Mouse (Mus musculus): ENCODE measurements around the gene Lmcd1. TPM values are rescaled to one million over a fixed set of nuclear protein-coding genes. Genes with fewer than 3 reads are reported as not detected.
"Not testable (repeated sequence)": the region's sequence is repeated elsewhere in the genome, so short reads cannot be mapped to it uniquely, and the experiment has no call there.

Gene Lmcd1
- polyA plus RNA-seq (2014; fragmentation: Nextera tagmentation; extraction: Ambion mirVana) = 11.1 and 11.7 TPM in 2 replicates

DNA sequence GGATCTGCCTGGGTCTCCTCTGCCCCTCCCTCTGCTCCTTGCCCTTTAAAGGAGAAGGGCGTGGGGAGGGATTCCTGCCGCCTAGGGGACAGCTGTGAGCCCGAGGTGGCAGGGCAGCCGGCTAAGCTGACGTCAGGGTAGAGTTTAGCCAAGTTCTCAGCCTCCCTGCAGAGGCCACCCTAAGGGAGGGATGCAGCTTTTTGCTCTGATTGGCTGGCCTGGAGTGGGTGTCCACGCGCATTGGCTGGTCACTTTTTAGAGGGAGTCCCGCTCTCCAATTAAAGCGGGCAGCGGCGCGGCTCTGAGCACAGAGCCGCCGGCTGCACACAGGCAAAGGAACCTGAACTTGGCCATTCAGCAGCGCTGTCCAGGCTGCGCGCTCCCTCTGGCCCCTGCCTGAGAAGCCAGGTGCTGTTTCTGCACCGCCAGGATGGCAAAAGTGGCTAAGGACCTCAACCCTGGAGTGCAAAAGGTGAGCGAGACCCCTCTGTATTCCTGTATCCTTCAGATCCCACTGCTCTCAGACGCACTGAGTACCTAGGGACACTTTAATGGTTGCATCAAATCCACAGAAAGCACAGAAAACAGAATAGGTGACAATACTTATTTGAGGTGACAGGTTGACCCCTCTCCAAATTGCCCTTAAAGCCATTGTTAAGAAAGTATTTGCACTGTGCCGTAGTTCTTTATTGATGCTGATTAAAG is at the start of gene Lmcd1:
TSS of gene Lmcd1 (plus strand) at position 258 of the 705 bp plus-strand sequence.
- Histone ChIP-seq H3K4me2 (ENCODE audit: low read depth, low read length) (peak within 1 kb of the TSS; percentile 59), H3K9me3 (ENCODE audit: control insufficient read depth, low read length) (no peaks in the 10 kb centered on the region), H3K36me3 (ENCODE audit: control insufficient read depth, insufficient read depth, low read length) (no peaks in the 10 kb centered on the region), H3K4me1 (ENCODE audit: control insufficient read depth, insufficient read depth, low read length) (peaks cover 7% of the 10 kb centered on the region; the same call in 1 of the 2 replicates), H3K27ac (ENCODE audit: low read depth, low read length) (peak within 1 kb of the TSS; percentile 58; the same call in 1 of the 2 replicates), H3K4me3 (ENCODE audit: low read depth, low read length) (peak within 1 kb of the TSS; percentile 26), H3K9ac (replicated peaks; ENCODE audit: low read depth, low read length) (no peak within 1 kb of the TSS), H3K27me3 (ENCODE audit: control insufficient read depth, insufficient read depth, low read length) (no peaks in the 10 kb centered on the region)
- ATAC-seq (ENCODE audit: low read depth) = peak; percentile 94
- WGBS = 1% methylated on average over 21 of the region's 21 CpGs

DNA sequence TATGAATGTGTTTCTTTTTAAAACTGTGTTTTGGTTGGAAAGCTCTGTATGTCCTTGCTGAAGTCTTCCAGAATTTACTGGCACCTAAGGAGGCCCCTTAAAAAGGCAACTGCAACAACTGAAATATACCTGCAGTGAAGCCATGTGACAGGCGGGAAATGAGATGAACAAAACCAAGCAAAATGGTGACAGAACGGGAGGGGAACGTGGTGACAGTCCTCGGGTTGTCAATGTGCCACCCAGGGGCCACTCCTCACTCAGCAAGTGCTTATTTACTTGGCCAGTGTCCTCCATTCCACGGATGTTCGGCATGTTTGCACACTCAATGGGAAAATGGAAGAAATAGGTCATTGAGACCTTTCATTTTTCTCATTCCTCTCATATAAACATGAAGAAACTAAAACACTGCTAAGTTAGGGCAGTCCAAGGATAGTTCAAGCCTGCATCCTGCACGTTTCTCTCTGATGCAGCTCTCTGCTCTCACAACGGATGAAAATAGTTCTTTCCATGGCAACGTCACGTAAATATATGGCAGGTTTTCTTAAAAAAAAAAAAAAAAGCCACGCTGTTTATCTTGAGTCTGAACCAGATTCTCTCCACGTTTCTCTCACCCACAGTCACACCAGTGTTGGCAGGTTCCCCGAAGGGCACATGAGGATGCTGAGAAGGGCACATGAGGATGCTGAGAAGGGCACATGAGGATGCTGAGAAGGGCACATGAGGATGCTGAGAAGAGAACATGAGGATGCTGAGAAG is 49.5 kb upstream of the Lmcd1 start:
- H3K27me3 ChIP-seq (ENCODE audit: control insufficient read depth, insufficient read depth, low read length) = no peaks in the 10 kb centered on the region
- no peak overlapping the region for H3K4me3 ChIP-seq (ENCODE audit: low read depth, low read length)
- no peaks in the 10 kb centered on the region for H3K36me3 ChIP-seq (ENCODE audit: control insufficient read depth, insufficient read depth, low read length)
- ATAC-seq (ENCODE audit: low read depth) = no peak
- WGBS = 83% methylated on average over 13 of the region's 13 CpGs
- no peaks in the 10 kb centered on the region for H3K9me3 ChIP-seq (ENCODE audit: control insufficient read depth, low read length)
- H3K27ac ChIP-seq (ENCODE audit: low read depth, low read length) = no peak overlapping the region
- no peak overlapping the region for H3K9ac ChIP-seq (replicated peaks; ENCODE audit: low read depth, low read length)
- H3K4me2 ChIP-seq (ENCODE audit: low read depth, low read length) = no peak overlapping the region
- no peaks in the 10 kb centered on the region for H3K4me1 ChIP-seq (ENCODE audit: control insufficient read depth, insufficient read depth, low read length)

DNA sequence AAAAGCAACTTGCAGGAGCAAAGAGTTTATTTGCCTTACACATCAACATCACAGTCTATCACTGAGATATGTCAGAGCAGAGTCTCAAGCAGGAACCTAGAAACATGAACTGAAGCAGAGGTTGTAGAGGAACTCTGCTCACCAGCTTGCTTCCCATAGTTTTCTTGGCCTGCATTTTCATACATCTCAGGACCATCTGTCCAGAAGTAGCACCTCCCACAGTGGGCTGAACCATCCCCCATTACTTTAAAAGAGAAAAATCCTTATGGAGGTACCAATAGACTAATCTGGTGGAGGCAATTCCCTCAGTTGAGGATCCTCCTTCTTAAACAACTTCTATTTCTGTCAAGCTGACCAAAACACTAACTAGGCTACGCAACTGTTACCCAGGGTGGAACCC is 36.8 kb upstream of the Lmcd1 start:
- ATAC-seq (ENCODE audit: low read depth) = no peak
- Histone ChIP-seq H3K4me1 (ENCODE audit: control insufficient read depth, insufficient read depth, low read length) (no peaks in the 10 kb centered on the region), H3K4me3 (ENCODE audit: low read depth, low read length) (no peak overlapping the region), H3K9me3 (ENCODE audit: control insufficient read depth, low read length) (no peaks in the 10 kb centered on the region), H3K4me2 (ENCODE audit: low read depth, low read length) (no peak overlapping the region), H3K36me3 (ENCODE audit: control insufficient read depth, insufficient read depth, low read length) (no peaks in the 10 kb centered on the region), H3K27me3 (ENCODE audit: control insufficient read depth, insufficient read depth, low read length) (no peaks in the 10 kb centered on the region), H3K9ac (replicated peaks; ENCODE audit: low read depth, low read length) (no peak overlapping the region), H3K27ac (ENCODE audit: low read depth, low read length) (no peak overlapping the region)
- 93% methylated on average over 1 of the region's 1 CpGs for WGBS

DNA sequence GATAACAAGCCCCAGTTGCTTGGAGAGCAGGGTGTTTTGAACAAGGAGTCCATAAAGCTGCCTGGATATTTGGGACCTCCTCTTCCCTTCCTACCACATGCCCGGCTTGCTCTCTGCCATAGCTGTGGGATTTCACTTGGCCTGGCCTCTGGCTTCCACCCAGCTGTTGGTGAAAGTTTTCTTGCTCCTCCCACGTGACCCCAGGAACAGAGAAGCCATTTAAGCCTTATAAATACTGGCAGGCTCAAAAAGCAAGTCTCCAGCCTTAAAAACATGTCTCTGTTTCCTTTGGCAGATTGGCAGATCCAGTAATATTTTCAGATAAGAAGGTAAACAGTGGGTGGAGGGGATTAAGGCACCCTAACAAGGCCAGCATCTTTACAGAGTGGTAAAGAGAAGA is 31.3 kb upstream of the Lmcd1 start:
- no peaks in the 10 kb centered on the region for H3K27me3 ChIP-seq (ENCODE audit: control insufficient read depth, insufficient read depth, low read length)
- no peak for ATAC-seq (ENCODE audit: low read depth)
- H3K4me2 ChIP-seq (ENCODE audit: low read depth, low read length) = no peak overlapping the region
- no peaks in the 10 kb centered on the region for H3K4me1 ChIP-seq (ENCODE audit: control insufficient read depth, insufficient read depth, low read length)
- no peaks in the 10 kb centered on the region for H3K9me3 ChIP-seq (ENCODE audit: control insufficient read depth, low read length)
- WGBS = 57% methylated on average over 2 of the region's 2 CpGs
- no peak overlapping the region for H3K9ac ChIP-seq (replicated peaks; ENCODE audit: low read depth, low read length)
- no peaks in the 10 kb centered on the region for H3K36me3 ChIP-seq (ENCODE audit: control insufficient read depth, insufficient read depth, low read length)
- H3K4me3 ChIP-seq (ENCODE audit: low read depth, low read length) = no peak overlapping the region
- no peak overlapping the region for H3K27ac ChIP-seq (ENCODE audit: low read depth, low read length)

DNA sequence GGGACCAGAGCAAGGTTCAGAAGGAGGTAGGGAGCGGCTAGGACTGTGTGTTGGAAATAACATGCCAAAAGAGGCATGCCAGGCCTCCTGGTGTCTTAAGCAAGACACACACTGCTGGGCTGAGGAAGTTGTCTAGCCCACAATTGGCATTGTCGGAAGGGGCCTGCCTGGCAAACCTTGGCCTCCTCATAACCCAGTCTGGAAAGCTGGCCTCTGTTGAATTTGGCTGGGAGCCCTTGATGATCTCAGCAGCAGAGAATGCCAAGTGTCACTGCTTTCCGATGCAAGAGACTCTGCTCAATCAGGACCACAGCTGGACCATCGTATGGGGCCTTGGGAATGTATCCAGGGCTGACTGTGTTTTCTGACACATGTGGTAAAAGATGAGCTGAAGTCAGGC is 27.9 kb upstream of the Lmcd1 start:
- peak; percentile 31; the same call in 1 of the 2 replicates for ATAC-seq (ENCODE audit: low read depth)
- H3K27me3 ChIP-seq (ENCODE audit: control insufficient read depth, insufficient read depth, low read length) = no peaks in the 10 kb centered on the region
- H3K27ac ChIP-seq (ENCODE audit: low read depth, low read length) = no peak overlapping the region
- no peaks in the 10 kb centered on the region for H3K9me3 ChIP-seq (ENCODE audit: control insufficient read depth, low read length)
- H3K9ac ChIP-seq (replicated peaks; ENCODE audit: low read depth, low read length) = no peak overlapping the region
- 59% methylated on average over 4 of the region's 4 CpGs for WGBS
- H3K4me2 ChIP-seq (ENCODE audit: low read depth, low read length) = no peak overlapping the region
- no peaks in the 10 kb centered on the region for H3K36me3 ChIP-seq (ENCODE audit: control insufficient read depth, insufficient read depth, low read length)
- no peak overlapping the region for H3K4me3 ChIP-seq (ENCODE audit: low read depth, low read length)
- no peaks in the 10 kb centered on the region for H3K4me1 ChIP-seq (ENCODE audit: control insufficient read depth, insufficient read depth, low read length)

DNA sequence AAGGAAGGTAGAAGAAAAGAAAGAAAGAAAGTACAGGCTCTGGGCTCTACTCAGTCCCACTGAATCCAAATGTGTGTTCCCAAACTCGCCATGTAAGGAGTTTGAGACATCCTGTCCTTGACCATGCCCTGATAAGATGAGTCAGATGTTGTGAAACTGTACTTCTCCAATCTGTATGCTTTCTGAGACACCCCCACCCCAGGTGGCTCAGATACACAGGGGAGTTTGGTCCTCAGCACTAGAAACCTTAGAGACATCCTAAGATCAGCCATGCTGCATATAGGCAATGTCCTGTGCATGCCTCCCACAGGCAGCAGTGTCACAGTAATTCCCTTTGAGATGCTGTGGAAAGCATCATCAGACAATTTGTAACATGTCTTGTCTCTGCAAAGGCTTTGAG is 26.9 kb upstream of the Lmcd1 start:
- no peak overlapping the region for H3K4me2 ChIP-seq (ENCODE audit: low read depth, low read length)
- WGBS = 85% methylated on average over 1 of the region's 1 CpGs

DNA sequence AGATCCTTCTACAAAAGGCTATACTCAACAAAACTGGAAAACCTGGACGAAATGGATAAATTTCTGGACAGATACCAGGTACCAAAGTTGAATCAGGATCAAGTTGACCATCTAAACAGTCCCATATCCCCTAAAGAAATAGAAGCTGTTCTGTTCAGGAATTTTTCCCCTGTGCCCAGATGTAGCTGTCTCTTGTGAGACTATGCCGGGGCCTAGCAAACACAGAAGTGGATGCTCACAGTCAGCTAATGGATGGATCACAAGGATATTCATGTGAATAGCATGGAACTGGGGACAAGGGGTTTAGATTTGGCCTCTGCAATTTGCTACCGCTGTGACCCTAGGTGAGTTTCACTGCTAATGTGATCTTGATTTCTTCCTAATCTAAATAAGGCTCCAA is 19.6 kb upstream of the Lmcd1 start:
- H3K4me3 ChIP-seq (ENCODE audit: low read depth, low read length); H3K27me3 ChIP-seq (ENCODE audit: control insufficient read depth, insufficient read depth, low read length); H3K36me3 ChIP-seq (ENCODE audit: control insufficient read depth, insufficient read depth, low read length); H3K27ac ChIP-seq (ENCODE audit: low read depth, low read length); H3K9ac ChIP-seq (replicated peaks; ENCODE audit: low read depth, low read length); H3K4me2 ChIP-seq (ENCODE audit: low read depth, low read length); ATAC-seq (ENCODE audit: low read depth); H3K4me1 ChIP-seq (ENCODE audit: control insufficient read depth, insufficient read depth, low read length); H3K9me3 ChIP-seq (ENCODE audit: control insufficient read depth, low read length): not testable (repeated sequence)
- 95% methylated on average over 2 of the region's 3 CpGs for WGBS

More for the DNA sequence above, 26.9 kb upstream of the Lmcd1 start:
- no peak overlapping the region for H3K9ac ChIP-seq (replicated peaks; ENCODE audit: low read depth, low read length)
- no peak for ATAC-seq (ENCODE audit: low read depth)
- H3K27ac ChIP-seq (ENCODE audit: low read depth, low read length) = no peak overlapping the region
- H3K4me3 ChIP-seq (ENCODE audit: low read depth, low read length) = no peak overlapping the region
- no peaks in the 10 kb centered on the region for H3K27me3 ChIP-seq (ENCODE audit: control insufficient read depth, insufficient read depth, low read length)
- no peaks in the 10 kb centered on the region for H3K4me1 ChIP-seq (ENCODE audit: control insufficient read depth, insufficient read depth, low read length)
- H3K9me3 ChIP-seq (ENCODE audit: control insufficient read depth, low read length) = no peaks in the 10 kb centered on the region
- H3K36me3 ChIP-seq (ENCODE audit: control insufficient read depth, insufficient read depth, low read length) = no peaks in the 10 kb centered on the region

DNA sequence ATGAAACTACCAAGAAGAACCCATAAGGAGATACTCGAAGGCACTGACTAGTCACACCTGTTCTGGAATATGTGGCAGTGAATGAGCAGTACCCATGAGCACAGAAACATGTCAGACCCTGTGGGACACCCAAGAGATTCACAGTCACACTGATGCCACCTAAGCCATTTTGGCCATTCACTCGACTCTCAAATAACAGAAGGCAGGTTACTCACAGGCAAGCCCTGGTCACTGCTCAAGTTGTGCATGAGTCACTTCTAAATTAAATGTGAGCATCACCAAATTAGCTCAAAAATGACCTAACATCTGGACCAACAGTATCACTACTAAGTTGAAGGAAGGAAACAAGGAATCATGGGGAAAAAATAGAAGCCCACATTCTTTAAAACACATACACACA is 18.6 kb upstream of the Lmcd1 start:
- ATAC-seq (ENCODE audit: low read depth) = no peak
- Histone ChIP-seq H3K27me3 (ENCODE audit: control insufficient read depth, insufficient read depth, low read length) (no peaks in the 10 kb centered on the region), H3K9me3 (ENCODE audit: control insufficient read depth, low read length) (no peaks in the 10 kb centered on the region), H3K36me3 (ENCODE audit: control insufficient read depth, insufficient read depth, low read length) (no peaks in the 10 kb centered on the region), H3K4me2 (ENCODE audit: low read depth, low read length) (no peak overlapping the region), H3K4me3 (ENCODE audit: low read depth, low read length) (no peak overlapping the region), H3K4me1 (ENCODE audit: control insufficient read depth, insufficient read depth, low read length) (no peaks in the 10 kb centered on the region), H3K27ac (ENCODE audit: low read depth, low read length) (no peak overlapping the region), H3K9ac (replicated peaks; ENCODE audit: low read depth, low read length) (no peak overlapping the region)
- 81% methylated on average over 2 of the region's 2 CpGs for WGBS
